Mouse (Mus musculus) liver, embryonic 13.5 days (tissue): ENCODE measurements around the gene Alkbh2. TPM values are rescaled to one million over a fixed set of nuclear protein-coding genes. Genes with fewer than 3 reads are reported as not detected.

ENCODE experiments used
- ATAC-seq: fragments of 200-750 bp; cut with Nextera tagmentation; 2 replicates; pipeline ENCODE4 v1.8.0; 2017; ENCODE audit warnings: low read depth, mild to moderate bottlenecking, moderate number of reproducible peaks, moderate library complexity
- DNase-seq: peaks from one replicate; pipeline ENCODE4 v3.0.0; 2022
- H3K27ac ChIP-seq: fragments of 300-500 bp; sonication (generic); 2 replicates; pipeline ENCODE4 v1.5.1; 2015; ENCODE audit warnings: moderate library complexity, mild to moderate bottlenecking, inconsistent platforms
- H3K27me3 ChIP-seq: fragments of 300-500 bp; sonication (generic); 2 replicates; pipeline ENCODE4 v1.6.1; 2015; ENCODE audit warnings: mild to moderate bottlenecking, inconsistent platforms
- H3K36me3 ChIP-seq: fragments of 300-500 bp; sonication (generic); 2 replicates; pipeline ENCODE4 v1.6.1; 2015; ENCODE audit warnings: mild to moderate bottlenecking, inconsistent platforms
- H3K4me1 ChIP-seq: fragments of 300-500 bp; sonication (generic); replicated peaks from 2 replicates; pipeline ENCODE4 v1.6.1; 2015; ENCODE audit warnings: inconsistent platforms
- H3K4me2 ChIP-seq: fragments of 300-500 bp; sonication (generic); 2 replicates; pipeline ENCODE4 v1.6.1; 2015; ENCODE audit warnings: inconsistent platforms, mild to moderate bottlenecking, moderate library complexity
- H3K4me3 ChIP-seq: fragments of 300-500 bp; sonication (generic); replicated peaks from 2 replicates; pipeline ENCODE4 v1.5.1; 2015; ENCODE audit warnings: mild to moderate bottlenecking, inconsistent platforms
- H3K9ac ChIP-seq: fragments of 300-500 bp; sonication (generic); 2 replicates; pipeline ENCODE4 v1.6.1; 2015; ENCODE audit warnings: mild to moderate bottlenecking, inconsistent platforms
- H3K9me3 ChIP-seq: fragments of 300-500 bp; sonication (generic); replicated peaks from 2 replicates; pipeline ENCODE4 v1.6.1; 2016; ENCODE audit warnings: inconsistent platforms
- WGBS: fragments of 180-500 bp; shearing (Covaris S2); methylation state at CpG from one replicate; pipeline ENCODE4 v1.1.7; 2015; ENCODE audit not compliant: insufficient replicate concordance; 5-methylcytosine and 5-hydroxymethylcytosine counted together
- polyA plus RNA-seq: library from polyadenylated mRNA; unstranded; fragments of >200 nt; fragmentation: Nextera tagmentation; extraction: Ambion mirVana; gene quantifications from 2 replicates; pipeline ENCODE4 v1.2.1, GENCODE M21; 2015

Alkbh2 gene
- 4.5 and 5.1 TPM in 2 replicates for polyA plus RNA-seq

- DNase-seq (peak; percentile 79), ATAC-seq (peak; percentile 13)
- WGBS, result 1% methylated on average over 69 of the region's 69 CpGs
- Histone ChIP-seq H3K9me3 (no peaks in the 10 kb centered on the region), H3K4me3 (peak within 1 kb of the TSS; percentile 73), H3K27me3 (no peaks in the 10 kb centered on the region), H3K4me1 (peaks cover 56% of the 10 kb centered on the region), H3K4me2 (peak within 1 kb of the TSS; percentile 99), H3K9ac (peak within 1 kb of the TSS; percentile 80), H3K36me3 (peaks cover 23% of the 10 kb centered on the region), H3K27ac (peak within 1 kb of the TSS; percentile 79)
Measured at GRCm38 (mm10) chr5:114127374-114128349, at the start of gene Alkbh2. Alkbh2 (minus strand) TSS chr5:114128218.

DNA sequence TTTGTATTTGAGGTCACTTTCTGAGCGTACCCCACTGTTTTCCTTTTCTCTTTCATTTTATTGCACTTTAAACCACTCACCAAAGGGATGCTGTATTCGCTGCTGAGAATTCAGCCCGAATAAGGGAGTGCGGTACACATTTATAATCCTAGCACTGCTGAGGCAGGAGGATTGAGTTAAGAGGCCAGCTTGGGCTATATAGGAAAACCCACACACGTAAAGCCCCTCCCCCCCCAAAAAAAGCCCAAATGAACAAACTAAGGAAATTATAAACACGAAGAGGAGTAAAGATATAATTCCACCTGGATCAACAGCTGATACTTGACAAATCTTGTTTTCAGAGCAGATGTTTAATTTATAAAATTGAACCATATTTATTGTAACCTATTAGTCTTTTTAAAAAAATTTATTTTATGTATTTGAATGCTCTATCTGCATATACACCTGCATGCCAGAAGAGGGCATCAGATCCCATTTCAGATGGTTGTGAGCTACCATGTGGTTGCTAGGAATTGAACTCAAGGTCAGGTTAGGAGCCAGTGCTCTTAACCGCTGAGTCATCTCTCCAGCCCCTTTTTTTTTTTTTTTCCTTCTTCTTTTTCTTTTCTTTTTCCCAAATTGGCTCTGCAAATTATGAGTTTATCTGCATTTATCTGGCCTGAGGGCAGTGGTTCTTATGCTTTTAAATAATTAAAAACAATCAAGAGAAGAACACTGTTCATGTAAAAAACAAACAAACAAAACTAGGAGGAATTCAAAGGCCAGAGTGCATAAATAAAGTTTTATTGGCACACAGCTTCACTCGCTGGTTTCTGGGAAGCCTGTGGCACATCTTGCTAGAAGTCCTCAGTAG is 48.8 kb upstream of the Alkbh2 start:
- H3K4me3 ChIP-seq, result peak overlapping the region; percentile 61
- H3K4me1 ChIP-seq, result peaks cover 26% of the 10 kb centered on the region
- no peaks in the 10 kb centered on the region for H3K27me3 ChIP-seq
- WGBS, result 52% methylated on average over 8 of the region's 8 CpGs
- H3K9me3 ChIP-seq, result no peaks in the 10 kb centered on the region
- peak overlapping the region; percentile 81 for H3K4me2 ChIP-seq
- DNase-seq (no peak), ATAC-seq (no peak)
- H3K27ac ChIP-seq, result no peak overlapping the region
- no peaks in the 10 kb centered on the region for H3K36me3 ChIP-seq
- H3K9ac ChIP-seq, result peak overlapping the region; percentile 51

DNA sequence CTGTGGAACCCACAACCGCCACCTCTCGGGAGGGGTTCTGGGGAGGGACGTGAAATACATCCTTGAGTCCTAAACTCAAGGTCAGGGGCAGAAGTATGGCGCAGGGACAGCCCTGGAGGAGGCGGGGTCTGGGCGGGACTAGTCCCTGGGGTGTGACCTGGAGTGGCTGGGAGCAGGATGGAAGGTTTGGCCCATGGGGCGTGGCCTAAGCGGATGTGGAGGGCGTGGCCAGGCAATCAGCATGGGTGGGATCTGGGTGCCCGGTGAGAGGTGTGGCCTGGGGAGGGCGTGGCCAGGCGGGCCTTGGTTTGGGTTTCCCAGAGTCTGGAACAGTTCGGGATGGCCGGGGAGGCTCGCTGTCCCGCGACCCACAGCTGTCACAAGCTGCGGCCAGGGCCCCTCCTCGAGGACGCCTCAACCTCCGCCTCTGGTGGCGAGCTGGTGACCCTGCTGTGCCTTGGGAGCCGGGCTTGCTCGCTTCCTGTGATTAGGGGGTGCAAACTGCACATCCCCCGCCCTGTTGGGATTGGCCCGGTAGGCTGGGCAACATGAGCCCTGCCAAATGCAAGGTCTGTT is 47.7 kb upstream of the Alkbh2 start:
- H3K27me3 ChIP-seq, result no peaks in the 10 kb centered on the region
- H3K4me3 ChIP-seq, result peak overlapping the region; percentile 61
- no peaks in the 10 kb centered on the region for H3K36me3 ChIP-seq
- H3K4me2 ChIP-seq, result peak overlapping the region; percentile 81
- under 1% methylated on average over 26 of the region's 26 CpGs for WGBS
- peaks cover 26% of the 10 kb centered on the region for H3K4me1 ChIP-seq
- H3K9me3 ChIP-seq, result no peaks in the 10 kb centered on the region
- peak overlapping the region; percentile 51 for H3K9ac ChIP-seq
- ATAC-seq, result peak; percentile 96
- DNase-seq, result peak; percentile 94
- no peak overlapping the region for H3K27ac ChIP-seq

GRCm38 (mm10) chr5:114174639-114175038 is 46.6 kb upstream of the Alkbh2 start:
- ATAC-seq (no peak), DNase-seq (peak; percentile 15)
- WGBS, result 12% methylated on average over 16 of the region's 16 CpGs
- no peaks in the 10 kb centered on the region for H3K9me3 ChIP-seq
- H3K36me3 ChIP-seq, result no peaks in the 10 kb centered on the region
- H3K9ac ChIP-seq, result no peak overlapping the region
- no peak overlapping the region for H3K27ac ChIP-seq
- H3K4me3 ChIP-seq, result no peak overlapping the region
- no peaks in the 10 kb centered on the region for H3K27me3 ChIP-seq
- H3K4me2 ChIP-seq, result peak overlapping the region; percentile 45
- peaks cover 26% of the 10 kb centered on the region for H3K4me1 ChIP-seq

- Histone ChIP-seq H3K4me2 (peak overlapping the region; percentile 45), H3K27me3 (no peaks in the 10 kb centered on the region), H3K27ac (no peak overlapping the region), H3K4me1 (peaks cover 26% of the 10 kb centered on the region), H3K9ac (no peak overlapping the region), H3K9me3 (no peaks in the 10 kb centered on the region), H3K4me3 (no peak overlapping the region), H3K36me3 (no peaks in the 10 kb centered on the region)
- DNase-seq (no peak), ATAC-seq (no peak)
- 23% methylated on average over 15 of the region's 16 CpGs for WGBS
Measured at GRCm38 (mm10) chr5:114173877-114174581, 46.0 kb upstream of the Alkbh2 start.

- H3K4me1 ChIP-seq, result peaks cover 26% of the 10 kb centered on the region
- H3K9ac ChIP-seq, result no peak overlapping the region
- H3K4me3 ChIP-seq, result no peak overlapping the region
- 51% methylated on average over 7 of the region's 7 CpGs for WGBS
- ATAC-seq (no peak), DNase-seq (no peak)
- H3K9me3 ChIP-seq, result no peaks in the 10 kb centered on the region
- no peak overlapping the region for H3K4me2 ChIP-seq
- no peak overlapping the region for H3K27ac ChIP-seq
- H3K27me3 ChIP-seq, result no peaks in the 10 kb centered on the region
- H3K36me3 ChIP-seq, result no peaks in the 10 kb centered on the region
Measured at GRCm38 (mm10) chr5:114173458-114173857, 45.4 kb upstream of the Alkbh2 start.

GRCm38 (mm10) chr5:114172936-114173335 is 44.9 kb upstream of the Alkbh2 start:
- Histone ChIP-seq H3K27ac (no peak overlapping the region), H3K9me3 (no peaks in the 10 kb centered on the region), H3K4me2 (no peak overlapping the region), H3K4me1 (peaks cover 26% of the 10 kb centered on the region), H3K4me3 (no peak overlapping the region), H3K27me3 (no peaks in the 10 kb centered on the region), H3K9ac (no peak overlapping the region), H3K36me3 (no peaks in the 10 kb centered on the region)
- WGBS, result 70% methylated on average over 3 of the region's 3 CpGs
- DNase-seq (no peak), ATAC-seq (no peak)

GRCm38 (mm10) chr5:114170345-114170744 is 42.3 kb upstream of the Alkbh2 start:
- Histone ChIP-seq H3K9ac (no peak overlapping the region), H3K27me3 (peaks cover 4% of the 10 kb centered on the region; the same call in 1 of the 2 replicates), H3K9me3 (no peaks in the 10 kb centered on the region), H3K27ac (no peak overlapping the region), H3K36me3 (no peaks in the 10 kb centered on the region), H3K4me1 (peaks cover 13% of the 10 kb centered on the region), H3K4me3 (no peak overlapping the region), H3K4me2 (no peak overlapping the region)
- WGBS, result 59% methylated on average over 7 of the region's 7 CpGs
- ATAC-seq (no peak), DNase-seq (no peak)

DNA sequence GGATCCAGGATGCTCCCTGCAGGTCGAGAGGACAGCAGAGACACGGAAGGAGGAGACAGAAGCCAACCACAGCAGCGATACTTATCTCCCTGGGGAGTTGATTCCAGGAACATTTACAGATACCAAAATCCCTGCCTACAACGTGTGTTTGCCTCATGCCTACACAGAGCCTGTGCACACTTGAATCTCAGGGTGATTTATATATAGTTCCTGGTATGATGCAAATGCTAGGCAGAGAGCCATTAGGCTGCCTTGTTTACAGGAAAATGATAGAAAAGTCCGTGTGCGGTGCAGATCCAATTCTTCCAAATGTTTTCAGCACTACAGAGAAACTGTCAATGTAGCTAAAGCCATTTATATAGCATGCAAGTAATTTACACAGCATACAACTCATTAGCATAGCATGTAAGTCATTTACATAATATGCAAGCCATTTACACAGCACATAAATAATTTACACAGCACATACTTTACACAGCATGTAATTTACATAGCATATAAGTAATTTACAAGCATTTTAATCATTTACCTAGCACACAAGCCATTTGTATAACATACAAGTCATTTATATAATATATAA is 35.2 kb upstream of the Alkbh2 start:
- H3K27me3 ChIP-seq, result peaks cover 4% of the 10 kb centered on the region; the same call in 1 of the 2 replicates
- WGBS, result 46% methylated on average over 6 of the region's 6 CpGs
- no peak for ATAC-seq
- H3K9me3 ChIP-seq, result no peaks in the 10 kb centered on the region
- H3K27ac ChIP-seq, result no peak overlapping the region
- H3K9ac ChIP-seq, result no peak overlapping the region
- H3K4me3 ChIP-seq, result no peak overlapping the region
- H3K4me1 ChIP-seq, result no peaks in the 10 kb centered on the region
- H3K36me3 ChIP-seq, result no peaks in the 10 kb centered on the region
- DNase-seq, result no peak
- no peak overlapping the region for H3K4me2 ChIP-seq

DNA sequence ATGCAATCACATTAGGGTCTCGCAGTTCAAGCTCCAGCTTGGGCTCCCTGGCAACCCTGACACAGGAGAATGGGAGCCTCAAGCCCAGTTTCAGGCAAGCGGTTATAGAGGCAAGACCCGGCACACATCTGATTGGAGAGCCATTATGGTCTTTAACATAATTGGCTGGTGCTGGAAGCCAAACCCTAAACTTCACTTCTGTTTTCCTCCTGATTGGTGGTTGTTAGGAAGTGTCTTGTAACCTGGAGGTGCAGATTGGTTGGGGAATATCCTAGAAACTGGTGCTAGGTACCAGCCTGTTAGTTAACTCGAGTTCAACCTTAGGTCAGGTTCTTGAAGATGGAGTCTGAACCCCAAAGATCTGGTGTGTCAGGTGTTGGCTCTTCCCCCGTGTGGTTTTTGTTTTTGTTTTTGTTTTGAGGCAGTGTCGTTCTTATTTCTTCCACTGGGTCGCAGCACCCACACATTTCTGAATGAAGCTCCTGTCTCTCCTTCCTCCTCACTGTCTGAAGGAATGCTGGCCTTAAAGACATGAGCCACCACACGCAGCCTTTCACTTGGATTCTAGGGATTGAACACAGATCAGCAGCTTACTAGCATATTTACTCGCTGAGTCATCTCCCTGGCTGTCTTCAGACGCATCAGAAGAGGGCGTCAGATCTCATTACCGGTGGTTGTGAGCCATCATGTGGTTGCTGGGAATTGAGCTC is 34.2 kb upstream of the Alkbh2 start:
- H3K27ac ChIP-seq, result no peak overlapping the region
- peaks cover 4% of the 10 kb centered on the region; the same call in 1 of the 2 replicates for H3K27me3 ChIP-seq
- DNase-seq (no peak), ATAC-seq (no peak)
- H3K9ac ChIP-seq, result no peak overlapping the region
- no peaks in the 10 kb centered on the region for H3K36me3 ChIP-seq
- no peak overlapping the region for H3K4me2 ChIP-seq
- 28% methylated on average over 12 of the region's 12 CpGs for WGBS
- H3K4me3 ChIP-seq, result no peak overlapping the region
- H3K9me3 ChIP-seq, result no peaks in the 10 kb centered on the region
- H3K4me1 ChIP-seq, result no peaks in the 10 kb centered on the region
